Mouse (Mus musculus) cerebellum, adult 18-20 months (tissue): ENCODE data around the gene Hist1h2bc.

ENCODE experiments used
- DNase-seq, 2 experiments: peaks; one replicate each; pipeline ENCODE4 v3.0.0; 2021

Gene Hist1h2bc

DNA sequence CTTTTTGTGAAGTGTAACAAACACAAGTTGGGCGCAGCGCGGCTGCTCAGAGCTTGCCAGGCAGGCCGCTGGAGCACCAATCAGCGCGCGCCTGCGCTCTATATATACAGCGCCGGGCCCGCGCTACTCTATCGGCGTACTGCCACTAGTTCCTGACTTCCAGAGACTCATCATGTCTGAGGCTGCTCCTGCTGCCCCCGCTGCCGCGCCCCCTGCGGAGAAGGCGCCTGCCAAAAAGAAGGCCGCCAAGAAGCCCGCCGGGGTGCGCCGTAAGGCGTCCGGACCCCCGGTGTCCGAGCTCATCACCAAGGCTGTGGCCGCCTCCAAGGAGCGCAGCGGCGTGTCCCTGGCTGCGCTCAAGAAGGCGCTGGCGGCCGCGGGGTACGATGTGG, 54.7 kb downstream of the Hist1h2bc start, which contains the start of gene Hist1h1c:
Gene Hist1h1c, plus strand, starts transcription at position 132 of the 392 bp plus-strand sequence.
- DNase-seq, result peak; percentile 74 to 78

GRCm38 (mm10) chr13:23739069-23739921, 55.3 kb downstream of the Hist1h2bc start:
- DNase-seq, result peak; percentile 84 to 94

GRCm38 (mm10) chr13:23739922-23740252, 55.9 kb downstream of the Hist1h2bc start:
- no peak for DNase-seq

DNA sequence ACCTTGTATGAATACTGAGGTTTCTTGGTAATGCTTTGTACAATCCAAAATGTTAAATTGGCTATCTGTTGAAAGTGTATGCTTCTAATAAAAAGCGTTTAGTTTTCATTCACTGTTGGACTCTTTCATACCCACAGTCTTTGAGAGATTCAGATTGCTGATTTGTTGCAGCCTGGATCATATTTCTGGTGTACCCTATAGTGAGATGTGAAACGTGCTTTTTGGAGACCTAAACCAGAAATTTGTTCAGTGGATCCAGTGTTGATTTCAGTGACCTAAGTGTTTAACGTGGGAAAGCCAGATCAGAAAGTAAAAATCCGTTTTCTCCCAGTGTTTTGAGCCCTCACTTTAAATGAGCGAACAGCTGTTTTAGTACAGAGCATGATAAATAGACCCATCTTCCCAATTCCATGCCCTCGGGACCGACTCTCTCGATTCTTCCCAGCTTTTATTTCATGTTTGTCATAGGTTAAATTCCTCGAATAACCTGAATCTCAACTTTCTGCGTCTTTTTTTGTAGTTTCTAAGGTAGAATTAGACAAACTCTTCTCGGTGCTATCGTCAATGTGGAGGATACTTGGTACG, 56.3 kb downstream of the Hist1h2bc start:
- DNase-seq, result no peak

DNA sequence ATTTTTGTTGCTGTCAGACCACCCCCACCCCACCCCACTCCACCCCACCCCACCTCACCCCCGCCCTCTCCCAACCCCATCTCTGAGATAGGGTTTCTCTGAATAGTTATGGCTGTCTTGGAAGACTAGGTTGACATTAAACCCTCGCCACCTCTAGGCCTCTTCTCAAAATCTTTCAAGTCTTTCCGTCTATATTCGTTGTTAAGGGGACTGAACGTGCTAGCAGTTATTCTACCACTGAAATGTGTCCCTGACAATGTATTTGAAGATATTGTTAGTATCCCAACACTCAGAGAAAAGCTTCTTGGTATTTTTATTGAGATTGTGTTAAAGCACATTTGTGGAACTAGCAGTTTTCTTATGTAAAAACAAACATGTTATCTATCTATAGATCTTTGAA, 56.9 kb downstream of the Hist1h2bc start:
- DNase-seq, result no peak

- no peak for DNase-seq
Observed at GRCm38 (mm10) chr13:23742007-23742406, 58.0 kb downstream of the Hist1h2bc start.
